Mouse (Mus musculus) cortical plate, adult 2 months (tissue): ENCODE results near the gene Upb1.

ENCODE experiments used
- CTCF ChIP-seq: fragments of 200-500 bp; IDR thresholded peaks from 2 replicates; pipeline ENCODE4 v1.5.1; 2011; ENCODE audit warnings: mild to moderate bottlenecking, control low read depth, low read length; ENCODE audit not compliant: insufficient read depth; ENCODE audit errors: extremely low read depth
- POLR2A ChIP-seq: fragments of 200-500 bp; IDR thresholded peaks from 2 replicates; pipeline ENCODE4 v1.6.1; 2011; ENCODE audit warnings: mild to moderate bottlenecking, low read length, control low read depth; ENCODE audit not compliant: insufficient read depth; ENCODE audit errors: extremely low read depth

DNA sequence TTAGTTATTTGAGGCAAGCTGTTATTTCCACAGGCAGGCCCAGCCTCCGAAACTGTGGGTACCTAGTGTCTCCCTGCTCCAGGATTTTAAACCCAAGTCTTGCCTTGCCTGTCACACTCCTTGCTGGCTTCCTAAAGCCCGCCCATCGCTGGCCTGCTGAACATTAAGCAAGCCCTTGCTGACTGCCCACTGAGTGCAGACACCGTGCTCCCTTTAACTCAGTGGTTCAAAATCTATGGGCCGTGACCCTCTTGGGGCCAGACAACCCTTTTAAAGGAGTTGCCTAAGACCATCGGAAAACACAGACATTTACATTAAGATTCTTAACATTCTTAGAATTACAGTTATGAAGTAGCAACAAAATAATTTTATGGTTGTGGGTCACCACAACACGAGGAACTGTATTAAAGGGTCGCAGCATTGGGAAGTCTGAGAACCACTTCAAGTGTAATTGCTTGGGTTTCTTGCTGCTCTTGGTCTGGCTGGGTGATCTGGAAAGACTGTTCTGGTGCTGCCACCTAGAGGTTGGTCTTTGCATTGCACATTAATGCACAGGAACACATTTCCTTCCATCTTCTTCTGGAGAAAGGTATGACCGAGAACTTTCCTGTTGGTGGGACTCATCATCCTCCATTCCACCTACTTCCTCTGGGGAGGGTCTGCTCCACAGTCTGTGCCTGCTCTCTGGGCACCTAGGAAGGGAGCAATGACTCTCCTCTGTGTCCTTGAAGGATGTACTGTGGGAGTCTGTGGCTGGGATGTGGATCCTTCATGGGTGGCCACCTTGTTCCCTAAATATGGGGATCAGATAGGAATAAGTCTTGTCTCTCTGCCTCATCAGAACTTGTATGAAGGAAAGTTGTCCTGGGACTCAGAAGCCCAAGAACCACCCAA lies 85.4 kb downstream of the Upb1 start:
- TF ChIP-seq CTCF (peak; percentile 94), POLR2A (no peak)
